Mouse (Mus musculus): ENCODE results near the gene Slc22a17.

- TF ChIP-seq POLR2A (IDR thresholded peaks at IDR 0.05; ENCODE audit: insufficient read depth, low read length) (no peak), EP300 (IDR thresholded peaks at IDR 0.05; ENCODE audit: insufficient read depth, low read depth, low read length) (no peak), CTCF (IDR thresholded peaks at IDR 0.05; ENCODE audit: low read depth, low read length) (no peak)
These were observed 18.4 kb downstream of the Slc22a17 start for GRCm38 (mm10) chr14:54894296-54895151.

Measured in ES-Bruce4 (cell line).